Mouse (Mus musculus) midbrain, embryonic 14.5 days (tissue): ENCODE data around the gene Pwwp2b. TPM values are rescaled to one million over a fixed set of nuclear protein-coding genes. Genes with fewer than 3 reads are reported as not detected.

ENCODE experiments used
- ATAC-seq: fragments of 200-750 bp; cut with Nextera tagmentation; 2 replicates; pipeline ENCODE4 v1.8.0; 2017; ENCODE audit warnings: moderate number of reproducible peaks, moderate library complexity; ENCODE audit not compliant: low FRiP score, low TSS enrichment
- DNase-seq: peaks from one replicate; pipeline ENCODE4 v3.0.0-alpha.2; 2015
- H3K27ac ChIP-seq: fragments of 300-500 bp; sonication (generic); replicated peaks from 2 replicates; pipeline ENCODE4 v1.5.1; 2014; ENCODE audit warnings: mild to moderate bottlenecking, low read depth, low read length, moderate library complexity
- H3K27me3 ChIP-seq: fragments of 300-500 bp; sonication (generic); 2 replicates; pipeline ENCODE4 v1.6.1; 2014; ENCODE audit warnings: low read length, control low read depth, mixed read lengths; ENCODE audit not compliant: control insufficient read depth, insufficient read depth
- H3K36me3 ChIP-seq: fragments of 300-500 bp; sonication (generic); 2 replicates; pipeline ENCODE4 v1.6.1; 2014; ENCODE audit warnings: low read length, control low read depth; ENCODE audit not compliant: control insufficient read depth, insufficient read depth
- H3K4me1 ChIP-seq: fragments of 300-500 bp; sonication (generic); 2 replicates; pipeline ENCODE4 v1.6.1; 2014; ENCODE audit warnings: mild to moderate bottlenecking, antibody characterized with exemption, low read length, control low read depth; ENCODE audit not compliant: control insufficient read depth, insufficient read depth
- H3K4me2 ChIP-seq: fragments of 300-500 bp; sonication (generic); 2 replicates; pipeline ENCODE4 v1.6.1; 2014; ENCODE audit warnings: mild to moderate bottlenecking, low read length, moderate library complexity
- H3K4me3 ChIP-seq: fragments of 300-500 bp; sonication (generic); replicated peaks from 2 replicates; pipeline ENCODE4 v1.5.1; 2014; ENCODE audit warnings: low read depth, low read length
- H3K9ac ChIP-seq: fragments of 300-500 bp; sonication (generic); replicated peaks from 2 replicates; pipeline ENCODE4 v1.6.1; 2014; ENCODE audit warnings: mild to moderate bottlenecking, low read length, moderate library complexity
- H3K9me3 ChIP-seq: fragments of 300-500 bp; sonication (generic); 2 replicates; pipeline ENCODE4 v1.6.1; 2016; ENCODE audit warnings: low read length, control low read depth, mixed read lengths; ENCODE audit not compliant: control insufficient read depth
- WGBS: fragments of 180-500 bp; shearing (Covaris S2); extraction: QIAGEN DNeasy Blood & Tissue Kit; methylation state at CpG from one replicate; pipeline ENCODE4 v1.1.7; 2014; 5-methylcytosine and 5-hydroxymethylcytosine counted together
- polyA plus RNA-seq: library from polyadenylated mRNA; unstranded; fragments of >200 nt; fragmentation: Nextera tagmentation; extraction: Ambion mirVana; gene quantifications from 2 replicates; pipeline ENCODE4 v1.2.1, GENCODE M21; 2014

The Pwwp2b gene
- polyA plus RNA-seq, 1 experiment from 2014 or later: 4.1 TPM

DNA sequence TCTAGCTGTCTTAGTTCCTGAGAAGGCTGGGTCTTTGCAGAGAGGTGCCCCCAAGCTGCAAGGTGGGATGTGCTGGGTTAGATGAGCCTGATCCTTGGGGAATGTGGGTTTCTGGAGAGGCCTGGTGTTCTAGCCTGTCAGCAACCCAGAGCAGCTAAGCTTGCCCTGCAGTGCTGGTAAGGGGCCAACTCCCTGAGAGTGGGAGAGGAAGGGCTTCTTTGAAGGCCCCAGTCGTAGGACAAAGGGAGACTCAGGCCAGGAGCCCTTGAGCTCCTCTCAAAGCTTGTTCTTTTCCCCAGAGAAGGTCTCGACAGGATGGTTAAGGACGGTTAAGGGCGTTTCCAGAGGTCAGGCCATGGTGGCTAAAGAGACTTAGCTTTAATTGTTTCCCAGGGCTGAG, 16.1 kb downstream of the Pwwp2b start:
- DNase-seq: no peak
- Histone ChIP-seq H3K36me3 (no peaks in the 10 kb centered on the region), H3K9me3 (no peaks in the 10 kb centered on the region), H3K4me2 (no peak overlapping the region), H3K4me3 (no peak overlapping the region), H3K27me3 (no peaks in the 10 kb centered on the region), H3K9ac (no peak overlapping the region), H3K27ac (no peak overlapping the region), H3K4me1 (no peaks in the 10 kb centered on the region)
- WGBS: 37% methylated on average over 4 of the region's 4 CpGs
- ATAC-seq: no peak

- Histone ChIP-seq H3K9me3 (no peaks in the 10 kb centered on the region), H3K4me1 (no peaks in the 10 kb centered on the region), H3K36me3 (no peaks in the 10 kb centered on the region), H3K27ac (no peak overlapping the region), H3K27me3 (no peaks in the 10 kb centered on the region), H3K9ac (no peak overlapping the region), H3K4me3 (no peak overlapping the region), H3K4me2 (no peak overlapping the region)
- ATAC-seq (no peak), DNase-seq (no peak)
- WGBS: 80% methylated on average over 6 of the region's 6 CpGs
Measured at GRCm38 (mm10) chr7:139265634-139266033, 17.4 kb downstream of the Pwwp2b start.

DNA sequence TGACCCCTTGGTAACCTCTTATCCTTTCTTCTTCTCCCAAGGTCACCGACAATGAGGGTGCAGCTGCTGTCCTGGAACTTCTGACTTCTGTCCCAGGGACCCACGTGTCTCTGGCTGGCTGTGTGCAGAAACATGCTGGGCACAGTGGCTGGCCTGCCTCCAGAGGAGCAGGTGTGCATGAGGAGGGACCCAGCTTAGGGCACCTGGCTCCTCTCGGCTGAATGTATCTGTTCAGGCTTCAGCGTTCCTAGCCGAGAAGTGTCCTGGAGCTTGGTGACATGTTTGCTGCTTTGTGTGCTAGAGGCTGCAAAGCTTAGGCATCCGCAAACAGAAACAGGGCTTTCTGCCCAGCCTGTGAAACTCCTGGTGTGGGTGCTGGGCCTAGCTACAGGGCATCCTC, 18.1 kb downstream of the Pwwp2b start:
- DNase-seq (no peak), ATAC-seq (no peak)
- no peak overlapping the region for H3K9ac ChIP-seq
- H3K27me3 ChIP-seq: no peaks in the 10 kb centered on the region
- no peak overlapping the region for H3K4me2 ChIP-seq
- no peaks in the 10 kb centered on the region for H3K9me3 ChIP-seq
- no peak overlapping the region for H3K27ac ChIP-seq
- H3K36me3 ChIP-seq: no peaks in the 10 kb centered on the region
- 68% methylated on average over 6 of the region's 6 CpGs for WGBS
- H3K4me3 ChIP-seq: no peak overlapping the region
- no peaks in the 10 kb centered on the region for H3K4me1 ChIP-seq

DNA sequence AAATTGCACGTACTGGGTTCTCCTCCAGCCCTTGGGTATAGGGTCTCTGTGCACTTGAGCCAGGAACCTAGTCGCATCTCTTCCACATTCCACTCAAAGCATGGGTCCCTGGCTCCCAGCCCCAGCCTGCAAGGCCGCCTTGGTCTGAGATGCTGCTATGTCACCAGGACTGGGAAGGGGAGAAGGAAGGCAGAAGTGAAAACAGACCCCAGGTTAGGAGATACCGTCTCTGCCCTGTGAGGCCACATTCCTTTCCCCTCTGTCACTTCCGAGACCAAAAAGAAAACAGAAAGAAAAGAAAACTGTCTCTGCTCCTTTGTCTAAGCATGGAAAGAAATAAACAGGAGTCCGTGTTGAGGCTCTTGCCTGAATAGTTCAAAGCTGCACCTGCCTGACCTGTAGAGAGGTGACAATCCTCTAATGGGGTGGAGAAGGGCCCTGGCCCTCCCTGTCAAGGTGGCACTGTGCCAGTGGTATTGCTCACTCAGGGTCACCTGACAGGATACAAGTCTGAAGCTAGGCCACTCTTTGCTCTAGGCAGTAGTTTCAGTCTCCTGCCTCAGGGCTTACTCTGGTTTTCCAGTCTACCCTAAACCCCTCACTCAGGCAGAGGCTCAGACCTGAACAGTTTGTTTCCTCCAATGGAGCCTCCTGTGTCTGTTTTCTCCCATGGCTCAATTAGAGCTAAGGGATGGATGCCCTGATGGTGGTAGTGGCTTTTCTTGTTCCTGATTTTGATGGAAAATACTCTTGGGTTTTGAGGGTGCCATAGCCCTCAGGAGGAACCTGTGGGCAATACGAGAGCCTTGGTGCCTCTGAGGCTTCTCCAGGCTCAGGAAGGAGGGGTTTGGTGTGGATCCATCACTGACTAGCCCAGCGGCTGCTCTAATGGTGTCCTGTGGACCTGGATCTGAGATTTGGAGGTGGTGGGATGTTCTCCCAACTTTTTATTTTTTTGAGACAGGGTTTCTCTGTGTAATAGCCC, 18.9 kb downstream of the Pwwp2b start:
- Histone ChIP-seq H3K4me3 (no peak overlapping the region), H3K4me1 (no peaks in the 10 kb centered on the region), H3K36me3 (no peaks in the 10 kb centered on the region), H3K4me2 (no peak overlapping the region), H3K9me3 (no peaks in the 10 kb centered on the region), H3K27ac (no peak overlapping the region), H3K27me3 (no peaks in the 10 kb centered on the region), H3K9ac (no peak overlapping the region)
- 77% methylated on average over 8 of the region's 8 CpGs for WGBS
- DNase-seq (no peak), ATAC-seq (no peak)

DNA sequence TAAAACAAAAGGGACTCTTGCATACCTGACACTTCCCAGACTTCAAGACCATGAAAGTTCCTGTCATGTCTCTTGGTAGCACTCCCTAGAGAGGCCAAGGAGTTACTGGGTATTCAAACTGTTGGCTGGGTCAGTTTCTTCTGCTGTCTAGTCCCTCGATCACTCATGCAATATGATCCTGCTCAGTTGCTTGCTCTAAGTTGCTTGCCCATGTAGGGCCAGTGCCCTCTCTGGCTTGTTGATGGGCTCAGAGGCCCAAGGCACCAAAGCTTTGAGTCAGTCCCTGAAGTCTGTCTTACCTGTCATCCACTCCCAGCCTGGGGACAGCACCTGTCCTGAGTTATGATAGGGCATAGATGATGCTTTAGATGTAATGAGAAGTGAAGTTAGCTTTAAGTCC, 22.5 kb downstream of the Pwwp2b start:
- Histone ChIP-seq H3K36me3 (no peaks in the 10 kb centered on the region), H3K27me3 (no peaks in the 10 kb centered on the region), H3K4me3 (no peak overlapping the region), H3K27ac (no peak overlapping the region), H3K4me2 (no peak overlapping the region), H3K9me3 (no peaks in the 10 kb centered on the region), H3K9ac (no peak overlapping the region), H3K4me1 (no peaks in the 10 kb centered on the region)
- ATAC-seq (no peak), DNase-seq (no peak)
- WGBS: 89% methylated on average over 1 of the region's 1 CpGs

DNA sequence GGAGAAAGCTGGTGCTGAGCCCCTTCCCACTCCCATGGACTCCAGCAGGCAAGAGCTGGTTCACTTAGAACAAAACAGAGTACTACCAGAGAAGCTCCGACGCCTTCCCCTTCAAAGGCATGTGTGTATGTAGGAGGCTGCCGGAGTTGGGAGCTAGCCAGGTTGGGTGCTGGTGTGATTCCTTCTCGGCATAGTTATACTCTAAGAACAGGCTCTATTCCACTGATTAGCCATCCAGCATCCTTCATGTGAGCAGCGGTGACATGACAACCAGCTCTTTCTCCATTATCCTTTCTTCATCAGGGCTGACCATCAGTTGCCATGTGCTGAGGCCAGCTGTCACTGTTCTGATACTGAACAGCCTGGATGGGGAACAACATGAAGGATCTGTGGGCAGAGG, 23.6 kb downstream of the Pwwp2b start:
- DNase-seq: no peak
- Histone ChIP-seq H3K4me1 (no peaks in the 10 kb centered on the region), H3K36me3 (no peaks in the 10 kb centered on the region), H3K4me3 (no peak overlapping the region), H3K27ac (no peak overlapping the region), H3K9ac (no peak overlapping the region), H3K9me3 (no peaks in the 10 kb centered on the region), H3K27me3 (no peaks in the 10 kb centered on the region), H3K4me2 (no peak overlapping the region)
- 88% methylated on average over 5 of the region's 5 CpGs for WGBS
- no peak for ATAC-seq

- no peak overlapping the region for H3K4me3 ChIP-seq
- no peaks in the 10 kb centered on the region for H3K4me1 ChIP-seq
- H3K27me3 ChIP-seq: no peaks in the 10 kb centered on the region
- no peak overlapping the region for H3K4me2 ChIP-seq
- no peak for ATAC-seq
- DNase-seq: no peak
- H3K36me3 ChIP-seq: no peaks in the 10 kb centered on the region
- no peak overlapping the region for H3K27ac ChIP-seq
- 48% methylated on average over 1 of the region's 1 CpGs for WGBS
- no peaks in the 10 kb centered on the region for H3K9me3 ChIP-seq
- H3K9ac ChIP-seq: no peak overlapping the region
Measured at GRCm38 (mm10) chr7:139272639-139273396, 24.5 kb downstream of the Pwwp2b start.

DNA sequence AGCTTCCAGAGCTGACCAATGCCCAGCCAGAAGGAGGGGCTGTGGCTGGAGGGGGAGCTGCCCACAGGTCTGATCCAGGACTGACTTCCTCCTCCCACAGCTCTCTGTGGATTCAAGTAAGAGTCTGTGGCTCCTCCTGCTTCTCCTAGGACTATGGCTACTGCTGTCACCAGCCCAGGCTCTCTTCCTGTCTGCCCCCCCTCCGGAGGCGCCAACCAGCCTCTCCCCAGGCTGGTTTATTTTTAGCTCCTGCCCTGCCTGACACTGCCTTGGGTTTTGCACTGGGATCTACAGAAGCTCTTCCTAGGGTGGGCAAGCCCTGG, 25.1 kb downstream of the Pwwp2b start:
- Histone ChIP-seq H3K36me3 (no peaks in the 10 kb centered on the region), H3K4me1 (no peaks in the 10 kb centered on the region), H3K27me3 (no peaks in the 10 kb centered on the region), H3K9me3 (no peaks in the 10 kb centered on the region), H3K4me3 (no peak overlapping the region), H3K4me2 (no peak overlapping the region), H3K9ac (no peak overlapping the region), H3K27ac (no peak overlapping the region)
- no peak for DNase-seq
- ATAC-seq: no peak
- WGBS: 79% methylated on average over 2 of the region's 2 CpGs
